Comparison of ENCODE assay signal across 10 mouse cellular contexts in genomic region chr10:93430915-93431522, GRCm38 (mm10). TPM values are rescaled to one million over a fixed set of nuclear protein-coding genes. Genes with fewer than 3 reads are reported as not detected.
DNase-seq lines count a peak whose midpoint lies in the region; ATAC-seq lines count a peak whose summit lies in the region.
"Had no signal": no experiment of that assay in that cellular context is flagged by ENCODE, and none has a peak within 500 bp of the region (broad histone marks: within the 10 kb centered on the region; RNA-seq: fewer than 3 reads in every experiment).

No protein-coding gene starts in this region.

- no peak for ATAC-seq in cerebellum, adult (ENCODE audit: insufficient number of reproducible peaks, low FRiP score, low TSS enrichment)
- no peak for ATAC-seq in heart, embryonic 13.5 days (ENCODE audit: extremely low read depth, insufficient number of reproducible peaks, low FRiP score, low TSS enrichment)
- no peak for ATAC-seq in limb, embryonic 12.5 days (ENCODE audit: insufficient number of reproducible peaks, insufficient read depth, low FRiP score, low TSS enrichment, low read depth)
- peak; percentile 70 for ATAC-seq in midbrain, embryonic 15.5 days (replicated peaks)

- H3K4me1 ChIP-seq in heart, embryonic 13.5 days: peaks cover 53% of the 10 kb centered on the region
- H3K4me1 ChIP-seq in limb, embryonic 12.5 days (replicated peaks): peaks cover 29% of the 10 kb centered on the region; the same call in 1 of the 2 replicates
- peaks cover 19% of the 10 kb centered on the region for H3K4me1 ChIP-seq in midbrain, embryonic 15.5 days

- peak overlapping the region; percentile 42 for H3K4me3 ChIP-seq in heart, embryonic 13.5 days
- peak overlapping the region; percentile 24 for H3K4me3 ChIP-seq in limb, embryonic 12.5 days (replicated peaks)
- H3K4me3 ChIP-seq in midbrain, embryonic 15.5 days: peak overlapping the region; percentile 36

- peak overlapping the region; percentile 78 for H3K9ac ChIP-seq in heart, embryonic 13.5 days
- no peak overlapping the region; the same call in 1 of the 2 replicates for H3K9ac ChIP-seq in limb, embryonic 12.5 days (replicated peaks)
- peak overlapping the region; percentile 42; the same call in 1 of the 2 replicates for H3K9ac ChIP-seq in midbrain, embryonic 15.5 days

- 12% methylated on average over 22 of the region's 22 CpGs for WGBS in heart, embryonic 13.5 days
- 18% methylated on average over 22 of the region's 22 CpGs for WGBS in limb, embryonic 12.5 days
- 4% methylated on average over 22 of the region's 22 CpGs for WGBS in midbrain, embryonic 15.5 days

- H3K27ac ChIP-seq in heart, embryonic 13.5 days (replicated peaks): peak overlapping the region; percentile 63
- no peak overlapping the region for H3K27ac ChIP-seq in limb, embryonic 12.5 days
- H3K27ac ChIP-seq in midbrain, embryonic 15.5 days: peak overlapping the region; percentile 73

- peak overlapping the region; percentile 70 for H3K4me2 ChIP-seq in heart, embryonic 13.5 days
- H3K4me2 ChIP-seq in limb, embryonic 12.5 days: peak overlapping the region; percentile 50
- peak overlapping the region; percentile 57 for H3K4me2 ChIP-seq in midbrain, embryonic 15.5 days

- DNase-seq in cerebellum, postnatal 14 days: peak; percentile 58 to 73
- DNase-seq in ZHBTc4 (ENCODE audit: low read depth, low spot score): peak; percentile 58
- DNase-seq in natural killer cell, adult 2 months (ENCODE audit: low spot score in 2 of 2): no peak
- no peak for DNase-seq in layer of hippocampus, postnatal 10 days (ENCODE audit: low spot score in 2 of 2)

- no peaks in the 10 kb centered on the region for H3K36me3 ChIP-seq in heart, embryonic 13.5 days
- H3K36me3 ChIP-seq in limb, embryonic 12.5 days: no peaks in the 10 kb centered on the region
- H3K36me3 ChIP-seq in midbrain, embryonic 15.5 days (replicated peaks): no peaks in the 10 kb centered on the region

- no peaks in the 10 kb centered on the region for H3K27me3 ChIP-seq in heart, embryonic 13.5 days (replicated peaks)
- H3K27me3 ChIP-seq in limb, embryonic 12.5 days: no peaks in the 10 kb centered on the region
- no peaks in the 10 kb centered on the region for H3K27me3 ChIP-seq in midbrain, embryonic 15.5 days (replicated peaks)
- H3K27me3 ChIP-seq: CH12.LX had no signal

- H3K9me3 ChIP-seq in heart, embryonic 13.5 days: no peaks in the 10 kb centered on the region
- H3K9me3 ChIP-seq in limb, embryonic 12.5 days: no peaks in the 10 kb centered on the region
- H3K9me3 ChIP-seq in midbrain, embryonic 15.5 days: no peaks in the 10 kb centered on the region

RNA-seq across cellular contexts. Expression of gene Lta4h, which starts 22.2 kb away (rescaled TPM):
- polyA plus RNA-seq in heart, embryonic 13.5 days (2015; fragmentation: Nextera tagmentation; extraction: Ambion mirVana): 262 and 266 TPM in 2 replicates
- 200 and 209 TPM in 2 replicates for polyA plus RNA-seq in limb, embryonic 12.5 days (2016; fragmentation: Nextera tagmentation; extraction: Ambion mirVana)
- 84.9 and 85.9 TPM in 2 replicates for polyA plus RNA-seq in midbrain, embryonic 15.5 days (2015; fragmentation: Nextera tagmentation; extraction: Ambion mirVana)
- total RNA-seq in layer of hippocampus, postnatal 10 days (2021): 10 to 100 TPM; 60.9 to 67.9 TPM

RNA-seq across cellular contexts. Expression of gene Hal, which starts 57.5 kb away (rescaled TPM):
- 0.12 and 0.15 TPM in 2 replicates for polyA plus RNA-seq in heart, embryonic 13.5 days (2015; fragmentation: Nextera tagmentation; extraction: Ambion mirVana)
- polyA plus RNA-seq in limb, embryonic 12.5 days (2016; fragmentation: Nextera tagmentation; extraction: Ambion mirVana): 0.35 TPM in 1 of 2 replicates, not detected in the other
- 0.35 TPM in 1 of 2 replicates, not detected in the other for polyA plus RNA-seq in midbrain, embryonic 15.5 days (2015; fragmentation: Nextera tagmentation; extraction: Ambion mirVana)
- under 1 TPM; 0.27 to 0.40 TPM for total RNA-seq in layer of hippocampus, postnatal 10 days (2021)
- total RNA-seq: heart, postnatal 10 days had no signal

Comparison
In these comparisons a context has a peak if more than half of its experiments do, and no peak if none do; other contexts are left out.
1. DNase-seq: peak in cerebellum, postnatal 14 days (2 of 2) and ZHBTc4 (single experiment); none in natural killer cell, adult 2 months (0 of 2) and layer of hippocampus, postnatal 10 days (0 of 2).
2. Peak in every context shown above with its lines, with median percentiles within 50 percentile points of each other: H3K4me2 ChIP-seq and H3K4me3 ChIP-seq.